Mouse (Mus musculus): ENCODE results near the gene Ints14.

- TF ChIP-seq CTCF (IDR thresholded peaks at IDR 0.05; ENCODE audit: borderline replicate concordance, insufficient read depth, low read depth, low read length) (no peak), POLR2A (IDR thresholded peaks at IDR 0.05; ENCODE audit: borderline replicate concordance, insufficient read depth, low read length) (no peak)
These were observed 58.0 kb downstream of the Ints14 start for GRCm38 (mm10) chr9:65018588-65019121.

All from cerebellum, adult 2 months (tissue).